Mouse (Mus musculus) embryonic fibroblast, embryonic 13.5 days (primary cell): Measurements from ENCODE around the gene Ccdc190. TPM values are rescaled to one million over a fixed set of nuclear protein-coding genes. Genes with fewer than 3 reads are reported as not detected.

ENCODE experiments used
- H3K27ac ChIP-seq: 2 replicates; pipeline ENCODE4 v1.5.1; 2012; ENCODE audit warnings: low read length, control low read depth, inconsistent platforms; ENCODE audit not compliant: insufficient read depth
- H3K4me1 ChIP-seq: 2 replicates; pipeline ENCODE4 v1.6.1; 2011; ENCODE audit warnings: low read length; ENCODE audit not compliant: control insufficient read depth, insufficient read depth
- H3K4me3 ChIP-seq: 2 replicates; pipeline ENCODE4 v1.5.1; 2011; ENCODE audit warnings: mild to moderate bottlenecking, control low read depth, low read length; ENCODE audit not compliant: insufficient read depth
- CTCF ChIP-seq: IDR thresholded peaks from 2 replicates; pipeline ENCODE4 v1.5.1; 2011; ENCODE audit warnings: mild to moderate bottlenecking, control low read depth, low read length, moderate library complexity, borderline replicate concordance; ENCODE audit not compliant: insufficient read depth
- POLR2A ChIP-seq: IDR thresholded peaks from 2 replicates; pipeline ENCODE4 v1.6.1; 2011; ENCODE audit warnings: low read depth, mild to moderate bottlenecking, control low read depth, low read length, moderate library complexity
- polyA plus RNA-seq: library from polyadenylated mRNA; stranded (reverse); fragments of >200 nt; gene quantifications from 2 replicates; pipeline ENCODE4 v1.2.4, GENCODE M21; 2011; ENCODE audit warnings: low read depth; ENCODE audit not compliant: missing spikeins, insufficient read length

The Ccdc190 gene
- polyA plus RNA-seq = not detected in 2 replicates

GRCm38 (mm10) chr1:169928454-169928971, at the start of gene Ccdc190:
TSS of gene Ccdc190 (plus strand) at chr1:169928648.
- TF ChIP-seq POLR2A (no peak), CTCF (no peak)

GRCm38 (mm10) chr1:169879060-169879459, 49.4 kb upstream of the Ccdc190 start:
- Histone ChIP-seq H3K4me3 (no peak overlapping the region), H3K4me1 (no peaks in the 10 kb centered on the region), H3K27ac (no peak overlapping the region)
- TF ChIP-seq POLR2A = no peak
- no peak for TF ChIP-seq CTCF

More at GRCm38 (mm10) chr1:169928454-169928971, at the start of gene Ccdc190:
- Histone ChIP-seq H3K4me3 (no peak within 1 kb of the TSS), H3K4me1 (no peaks in the 10 kb centered on the region), H3K27ac (no peak within 1 kb of the TSS)

- Histone ChIP-seq H3K4me1 (no peaks in the 10 kb centered on the region), H3K27ac (no peak overlapping the region), H3K4me3 (no peak overlapping the region)
- TF ChIP-seq CTCF = no peak
- no peak for TF ChIP-seq POLR2A
Observed at GRCm38 (mm10) chr1:169880181-169880580, 48.3 kb upstream of the Ccdc190 start.

- Histone ChIP-seq H3K27ac (no peak overlapping the region), H3K4me1 (no peaks in the 10 kb centered on the region), H3K4me3 (no peak overlapping the region)
- no peak for TF ChIP-seq CTCF
- no peak for TF ChIP-seq POLR2A
Observed at GRCm38 (mm10) chr1:169883081-169883565, 45.3 kb upstream of the Ccdc190 start.

- no peak for TF ChIP-seq CTCF
- no peak for TF ChIP-seq POLR2A
- H3K4me1 ChIP-seq = no peaks in the 10 kb centered on the region
- H3K4me3 ChIP-seq = no peak overlapping the region
- no peak overlapping the region for H3K27ac ChIP-seq
Observed at GRCm38 (mm10) chr1:169889250-169889649, 39.2 kb upstream of the Ccdc190 start.

GRCm38 (mm10) chr1:169893976-169894375, 34.5 kb upstream of the Ccdc190 start:
- Histone ChIP-seq H3K4me3 (no peak overlapping the region), H3K27ac (no peak overlapping the region), H3K4me1 (no peaks in the 10 kb centered on the region)
- TF ChIP-seq POLR2A = no peak
- TF ChIP-seq CTCF = no peak

GRCm38 (mm10) chr1:169895686-169896085, 32.8 kb upstream of the Ccdc190 start:
- TF ChIP-seq POLR2A = no peak
- TF ChIP-seq CTCF = no peak
- Histone ChIP-seq H3K4me3 (no peak overlapping the region), H3K27ac (no peak overlapping the region), H3K4me1 (no peaks in the 10 kb centered on the region)

- no peak overlapping the region for H3K4me3 ChIP-seq
- no peaks in the 10 kb centered on the region for H3K4me1 ChIP-seq
- no peak overlapping the region for H3K27ac ChIP-seq
- TF ChIP-seq POLR2A = no peak
- no peak for TF ChIP-seq CTCF
Observed at GRCm38 (mm10) chr1:169897916-169898315, 30.5 kb upstream of the Ccdc190 start.

- H3K27ac ChIP-seq = no peak overlapping the region
- TF ChIP-seq CTCF (no peak), POLR2A (no peak)
- H3K4me1 ChIP-seq = no peaks in the 10 kb centered on the region
- H3K4me3 ChIP-seq = no peak overlapping the region
Observed at GRCm38 (mm10) chr1:169898607-169899006, 29.8 kb upstream of the Ccdc190 start.

- H3K4me1 ChIP-seq = no peaks in the 10 kb centered on the region
- no peak for TF ChIP-seq POLR2A
- no peak overlapping the region for H3K27ac ChIP-seq
- H3K4me3 ChIP-seq = no peak overlapping the region
Observed at GRCm38 (mm10) chr1:169900771-169901336, 27.6 kb upstream of the Ccdc190 start.

- H3K4me1 ChIP-seq = no peaks in the 10 kb centered on the region
- no peak overlapping the region for H3K4me3 ChIP-seq
- no peak overlapping the region for H3K27ac ChIP-seq
- TF ChIP-seq CTCF = no peak
- no peak for TF ChIP-seq POLR2A
Observed at GRCm38 (mm10) chr1:169909163-169909562, 19.3 kb upstream of the Ccdc190 start.
